Mouse (Mus musculus) liver, embryonic 14.5 days (tissue): ENCODE data around the gene Ick.
"Not testable (repeated sequence)": the region's sequence is repeated elsewhere in the genome, so short reads cannot be mapped to it uniquely, and the experiment has no call there.

ENCODE experiments used
- CTCF ChIP-seq: IDR thresholded peaks from 2 replicates; pipeline ENCODE4 v1.5.1; 2016; ENCODE audit warnings: antibody characterized with exemption, low read depth, control low read depth
- EP300 ChIP-seq: IDR thresholded peaks from 2 replicates; pipeline ENCODE4 v1.6.1; 2016; ENCODE audit warnings: antibody characterized with exemption, low read depth

DNA sequence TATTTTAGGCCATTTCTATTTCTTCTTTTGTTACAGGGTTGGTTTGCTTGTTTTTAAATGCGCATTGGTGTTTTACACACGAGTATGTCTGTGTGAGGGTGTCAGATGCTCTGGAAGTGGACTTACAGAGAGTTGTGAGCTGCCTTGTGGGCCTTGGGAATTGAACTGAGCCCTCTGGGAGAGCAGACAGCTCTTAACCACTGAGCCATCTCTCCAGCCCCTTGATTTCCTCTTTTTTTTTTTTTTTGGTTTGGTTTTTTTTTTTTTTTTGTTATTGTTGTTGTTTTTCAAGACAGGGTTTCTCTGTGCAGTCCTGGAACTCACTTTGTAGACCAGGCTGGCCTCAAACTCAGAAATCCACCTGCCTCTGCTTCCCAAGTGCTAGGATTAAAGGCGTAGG lies 35.7 kb upstream of the Ick start:
- not testable (repeated sequence) for TF ChIP-seq CTCF, EP300
